Mouse (Mus musculus) spleen, adult 10 weeks (tissue): ENCODE measurements around the gene Ccr8. TPM values are rescaled to one million over a fixed set of nuclear protein-coding genes. Genes with fewer than 3 reads are reported as not detected.

Source experiments
- polyA plus RNA-seq: library from polyadenylated mRNA; stranded (reverse); fragments of 350-450 nt; fragmentation: Illumina TruSeq; extraction: RNeasy Lipid Tissue Mini Kit (QIAGEN cat#74804); gene quantifications from one replicate; pipeline ENCODE4 v1.2.3, GENCODE M21; 2015; ENCODE audit warnings: low replicate concordance; ENCODE audit not compliant: insufficient read depth

Ccr8 gene
- 0.69 TPM for polyA plus RNA-seq

GRCm38 (mm10) chr9:120091696-120092238, at the start of gene Ccr8:
Gene Ccr8, plus strand, starts transcription at chr9:120092114.

GRCm38 (mm10) chr9:120069779-120070178, 22.1 kb upstream of the Ccr8 start, which contains the start of gene Cx3cr1:
Gene Cx3cr1, minus strand, starts transcription at chr9:120069879.

GRCm38 (mm10) chr9:120110211-120111018, 18.5 kb downstream of the Ccr8 start, which contains the start of gene Slc25a38:
Gene Slc25a38, plus strand, starts transcription at chr9:120110374.

GRCm38 (mm10) chr9:120127538-120128251, 35.8 kb downstream of the Ccr8 start, which contains the start of gene Rpsa:
Gene Rpsa, plus strand, starts transcription at chr9:120127689.

Other genes starting within 250 kb of the Ccr8 start
- 57.8 TPM for gene Wdr48, start 197.2 kb upstream of the Ccr8 start, polyA plus RNA-seq
- 3.3 TPM for gene Gorasp1, start 154.5 kb upstream of the Ccr8 start, polyA plus RNA-seq
- gene Ttc21a, start 154.5 kb upstream of the Ccr8 start, polyA plus RNA-seq = not detected
- gene Csrnp1, start 107.5 kb upstream of the Ccr8 start, polyA plus RNA-seq = 10.5 TPM
- 0.07 TPM for gene Xirp1, start 68.5 kb upstream of the Ccr8 start, polyA plus RNA-seq
- 24.8 TPM for gene Cx3cr1, start 22.2 kb upstream of the Ccr8 start, polyA plus RNA-seq
- gene Slc25a38, start 18.3 kb downstream of the Ccr8 start, polyA plus RNA-seq = 22.7 TPM
- gene Rpsa, start 35.6 kb downstream of the Ccr8 start, polyA plus RNA-seq = 1,931 TPM
- not detected for gene Mobp, start 57.6 kb downstream of the Ccr8 start, polyA plus RNA-seq
- 0.12 TPM for gene Myrip, start 209.4 kb downstream of the Ccr8 start, polyA plus RNA-seq